Mouse (Mus musculus): ENCODE measurements at regions not wholly inside any gene's neighbourhood (a gene's known extent, or its start where the extent isn't known, plus 50 kb on each side); places are given as distances from the start of the nearest gene placed in this dataset.

- no peak for TF ChIP-seq CTCF (IDR thresholded peaks at IDR 0.05; ENCODE audit: low read depth, low read length)
- TF ChIP-seq POLR2AphosphoS5 (IDR thresholded peaks at IDR 0.05; ENCODE audit: insufficient replicate concordance, low read depth, low read length): no peak
- TF ChIP-seq GATA1 (IDR thresholded peaks at IDR 0.05; ENCODE audit: borderline replicate concordance, low read length): no peak
Observed at GRCm38 (mm10) chr15:16566155-16566732, 162.3 kb upstream of the Cdh9 start.
